Mouse (Mus musculus): ENCODE measurements around the gene Sapcd1.

Sapcd1 gene

GRCm38 (mm10) chr17:34994751-34995150 is 33.1 kb downstream of the Sapcd1 start:
- DNase-seq (ENCODE audit: extremely low spot score, low read depth, low spot score): no peak

GRCm38 (mm10) chr17:34984218-34984617 is 43.6 kb downstream of the Sapcd1 start:
- DNase-seq (ENCODE audit: extremely low spot score, low read depth, low spot score): no peak

DNA sequence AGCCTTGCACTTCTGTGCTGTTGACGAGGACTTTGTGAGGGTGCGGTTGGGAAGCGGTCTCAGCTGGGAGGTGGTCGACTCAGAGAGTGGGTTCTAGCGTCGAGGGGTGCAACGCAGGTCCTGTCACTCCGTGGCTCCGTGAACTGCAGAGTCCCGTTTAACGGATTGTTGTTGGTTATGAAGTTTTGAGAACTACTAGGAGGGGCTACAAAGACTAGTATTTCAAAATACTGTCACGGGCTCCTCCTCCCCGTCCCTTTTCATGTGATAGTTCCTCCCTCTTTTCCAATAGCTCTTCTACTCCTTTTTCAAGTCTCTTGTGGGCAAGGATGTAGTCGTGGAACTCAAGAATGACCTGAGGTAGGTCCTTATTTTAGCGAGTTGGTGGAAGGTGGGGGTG is 45.5 kb downstream of the Sapcd1 start:
- DNase-seq (ENCODE audit: extremely low spot score, low read depth, low spot score): no peak

- DNase-seq (ENCODE audit: extremely low spot score, low read depth, low spot score): peak; percentile 60
Measured at GRCm38 (mm10) chr17:34981690-34982180, 46.1 kb downstream of the Sapcd1 start, which contains the start of gene Lsm2. TSS of gene Lsm2 (plus strand) at chr17:34981862.

GRCm38 (mm10) chr17:34980655-34981054 is 47.2 kb downstream of the Sapcd1 start:
- no peak for DNase-seq (ENCODE audit: extremely low spot score, low read depth, low spot score)

DNA sequence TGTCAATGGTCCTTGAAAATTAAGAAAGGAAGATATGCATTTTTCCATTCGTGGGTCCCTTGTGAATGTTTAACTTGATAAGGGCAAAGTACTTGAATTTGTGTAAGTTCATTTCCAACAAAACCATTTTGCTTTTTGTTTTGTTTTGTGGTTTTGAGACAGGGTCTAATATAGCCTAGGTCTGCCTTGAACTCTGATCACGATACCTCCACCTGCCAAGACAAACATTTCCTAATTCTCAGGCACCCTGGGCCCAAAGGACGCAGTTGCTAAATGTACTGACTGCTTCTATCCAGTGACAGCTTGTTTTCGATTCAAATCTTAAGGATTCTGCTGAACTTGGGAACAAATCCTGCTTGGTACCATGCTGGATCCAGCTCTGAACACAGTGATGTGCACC is 48.2 kb downstream of the Sapcd1 start:
- DNase-seq (ENCODE audit: extremely low spot score, low read depth, low spot score): no peak

DNA sequence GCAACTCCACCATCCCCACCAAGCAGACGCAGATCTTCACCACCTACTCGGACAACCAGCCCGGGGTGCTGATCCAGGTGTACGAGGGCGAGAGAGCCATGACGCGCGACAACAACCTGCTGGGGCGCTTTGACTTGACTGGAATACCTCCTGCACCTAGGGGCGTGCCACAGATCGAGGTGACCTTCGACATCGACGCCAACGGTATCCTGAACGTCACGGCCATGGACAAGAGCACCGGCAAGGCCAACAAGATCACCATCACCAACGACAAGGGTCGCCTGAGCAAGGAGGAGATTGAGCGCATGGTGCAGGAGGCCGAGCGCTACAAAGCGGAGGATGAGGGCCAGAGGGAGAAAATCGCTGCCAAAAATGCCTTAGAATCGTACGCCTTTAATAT is 49.6 kb downstream of the Sapcd1 start:
- no peak for DNase-seq (ENCODE audit: extremely low spot score, low read depth, low spot score)

DNA sequence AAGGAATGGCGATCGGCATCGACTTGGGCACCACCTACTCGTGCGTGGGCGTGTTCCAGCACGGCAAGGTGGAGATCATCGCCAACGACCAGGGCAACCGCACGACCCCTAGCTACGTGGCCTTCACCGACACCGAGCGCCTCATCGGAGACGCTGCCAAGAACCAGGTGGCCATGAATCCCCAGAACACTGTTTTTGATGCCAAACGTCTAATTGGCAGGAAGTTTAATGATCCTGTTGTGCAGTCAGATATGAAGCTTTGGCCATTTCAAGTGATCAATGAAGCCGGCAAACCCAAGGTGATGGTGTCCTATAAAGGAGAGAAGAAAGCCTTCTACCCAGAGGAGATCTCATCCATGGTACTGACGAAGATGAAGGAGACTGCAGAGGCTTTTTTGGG is 50.8 kb downstream of the Sapcd1 start:
- DNase-seq (ENCODE audit: extremely low spot score, low read depth, low spot score): no peak

Data from hindlimb bud, embryonic 11.5 days (tissue).